Mouse (Mus musculus) intestine, embryonic 14.5 days (tissue): Measurements from ENCODE around the gene Arhgef11. TPM values are rescaled to one million over a fixed set of nuclear protein-coding genes. Genes with fewer than 3 reads are reported as not detected.

Experiments used
- ATAC-seq: fragments of 200-750 bp; cut with Nextera tagmentation; replicated peaks from 2 replicates; pipeline ENCODE4 v1.8.0; 2017; ENCODE audit warnings: low read depth, moderate number of reproducible peaks, moderate TSS enrichment, moderate library complexity; ENCODE audit not compliant: low FRiP score, low TSS enrichment
- DNase-seq: peaks from one replicate; pipeline ENCODE4 v3.0.0-alpha.2; 2018; ENCODE audit warnings: low spot score
- H3K27ac ChIP-seq: fragments of 300-500 bp; sonication (generic); 2 replicates; pipeline ENCODE4 v1.5.1; 2014; ENCODE audit warnings: low read depth, mild to moderate bottlenecking, control low read depth
- H3K27me3 ChIP-seq: fragments of 300-500 bp; sonication (generic); replicated peaks from 2 replicates; pipeline ENCODE4 v1.6.1; 2014; ENCODE audit warnings: low read length, control low read depth; ENCODE audit not compliant: control insufficient read depth, insufficient read depth
- H3K36me3 ChIP-seq: fragments of 300-500 bp; sonication (generic); 2 replicates; pipeline ENCODE4 v1.6.1; 2014; ENCODE audit warnings: low read length, control low read depth; ENCODE audit not compliant: control insufficient read depth, insufficient read depth
- H3K4me1 ChIP-seq: fragments of 300-500 bp; sonication (generic); replicated peaks from 2 replicates; pipeline ENCODE4 v1.6.1; 2014; ENCODE audit warnings: low read length, control low read depth, mixed read lengths; ENCODE audit not compliant: control insufficient read depth, insufficient read depth
- H3K4me2 ChIP-seq: fragments of 300-500 bp; sonication (generic); 2 replicates; pipeline ENCODE4 v1.6.1; 2014; ENCODE audit warnings: low read length
- H3K4me3 ChIP-seq: fragments of 300-500 bp; sonication (generic); 2 replicates; pipeline ENCODE4 v1.5.1; 2014; ENCODE audit warnings: low read depth, low read length, control low read depth, mixed read lengths
- H3K9ac ChIP-seq: fragments of 300-500 bp; sonication (generic); 2 replicates; pipeline ENCODE4 v1.6.1; 2014; ENCODE audit warnings: mild to moderate bottlenecking, low read length
- H3K9me3 ChIP-seq: fragments of 300-500 bp; sonication (generic); 2 replicates; pipeline ENCODE4 v1.6.1; 2016; ENCODE audit warnings: low read length, control low read depth; ENCODE audit not compliant: control insufficient read depth
- WGBS: fragments of 180-500 bp; shearing (Covaris S2); extraction: QIAGEN DNeasy Blood & Tissue Kit; methylation state at CpG from one replicate; pipeline ENCODE4 v1.1.7; 2014; 5-methylcytosine and 5-hydroxymethylcytosine counted together
- polyA plus RNA-seq: library from polyadenylated mRNA; unstranded; fragments of >200 nt; fragmentation: Nextera tagmentation; extraction: Ambion mirVana; gene quantifications from 2 replicates; pipeline ENCODE4 v1.2.1, GENCODE M21; 2014

Arhgef11 gene
- polyA plus RNA-seq, 1 experiment from 2014 or later = 18.9 TPM

GRCm38 (mm10) chr3:87726191-87726590, 108.8 kb downstream of the Arhgef11 start:
- DNase-seq (no peak), ATAC-seq (no peak)
- H3K27ac ChIP-seq = no peak overlapping the region
- no peaks in the 10 kb centered on the region for H3K9me3 ChIP-seq
- H3K36me3 ChIP-seq = peaks cover 88% of the 10 kb centered on the region
- no peaks in the 10 kb centered on the region; the same call in 1 of the 2 replicates for H3K4me1 ChIP-seq
- H3K27me3 ChIP-seq = no peaks in the 10 kb centered on the region
- no peak overlapping the region for H3K4me2 ChIP-seq
- 95% methylated on average over 7 of the region's 7 CpGs for WGBS
- no peak overlapping the region for H3K9ac ChIP-seq
- H3K4me3 ChIP-seq = no peak overlapping the region

- no peak for ATAC-seq
- Histone ChIP-seq H3K4me2 (no peak overlapping the region), H3K4me3 (no peak overlapping the region), H3K4me1 (no peaks in the 10 kb centered on the region; the same call in 1 of the 2 replicates), H3K27ac (no peak overlapping the region), H3K27me3 (no peaks in the 10 kb centered on the region), H3K9me3 (no peaks in the 10 kb centered on the region), H3K9ac (no peak overlapping the region), H3K36me3 (peaks cover 91% of the 10 kb centered on the region)
- DNase-seq = no peak
- WGBS = 88% methylated on average over 6 of the region's 6 CpGs
Observed at GRCm38 (mm10) chr3:87728696-87729095, 111.3 kb downstream of the Arhgef11 start.

GRCm38 (mm10) chr3:87733098-87733497, 115.7 kb downstream of the Arhgef11 start:
- Histone ChIP-seq H3K36me3 (peaks cover 94% of the 10 kb centered on the region), H3K27ac (no peak overlapping the region), H3K4me1 (no peaks in the 10 kb centered on the region), H3K27me3 (no peaks in the 10 kb centered on the region), H3K4me3 (no peak overlapping the region), H3K9me3 (no peaks in the 10 kb centered on the region), H3K9ac (no peak overlapping the region), H3K4me2 (no peak overlapping the region)
- DNase-seq (no peak), ATAC-seq (no peak)
- WGBS = 75% methylated on average over 4 of the region's 4 CpGs

GRCm38 (mm10) chr3:87733984-87734761, 116.8 kb downstream of the Arhgef11 start:
- no peak for DNase-seq
- Histone ChIP-seq H3K27me3 (no peaks in the 10 kb centered on the region), H3K9me3 (no peaks in the 10 kb centered on the region), H3K4me1 (no peaks in the 10 kb centered on the region), H3K4me2 (no peak overlapping the region), H3K4me3 (no peak overlapping the region), H3K9ac (no peak overlapping the region), H3K36me3 (peaks cover 92% of the 10 kb centered on the region), H3K27ac (no peak overlapping the region)
- WGBS = 86% methylated on average over 11 of the region's 11 CpGs
- no peak for ATAC-seq

- 68% methylated on average over 9 of the region's 9 CpGs for WGBS
- no peak overlapping the region for H3K4me2 ChIP-seq
- no peaks in the 10 kb centered on the region for H3K9me3 ChIP-seq
- no peak overlapping the region for H3K4me3 ChIP-seq
- H3K36me3 ChIP-seq = peaks cover 85% of the 10 kb centered on the region
- H3K9ac ChIP-seq = no peak overlapping the region
- no peaks in the 10 kb centered on the region for H3K4me1 ChIP-seq
- H3K27ac ChIP-seq = no peak overlapping the region
- no peak for ATAC-seq
- no peaks in the 10 kb centered on the region for H3K27me3 ChIP-seq
- no peak for DNase-seq
Observed at GRCm38 (mm10) chr3:87735335-87735734, 118.0 kb downstream of the Arhgef11 start.

GRCm38 (mm10) chr3:87738906-87739305, 121.5 kb downstream of the Arhgef11 start:
- H3K9ac ChIP-seq = no peak overlapping the region
- no peaks in the 10 kb centered on the region for H3K9me3 ChIP-seq
- WGBS = 83% methylated on average over 5 of the region's 5 CpGs
- no peaks in the 10 kb centered on the region for H3K27me3 ChIP-seq
- no peak overlapping the region for H3K4me2 ChIP-seq
- no peaks in the 10 kb centered on the region for H3K4me1 ChIP-seq
- ATAC-seq (no peak), DNase-seq (no peak)
- H3K27ac ChIP-seq = no peak overlapping the region
- peaks cover 51% of the 10 kb centered on the region for H3K36me3 ChIP-seq
- H3K4me3 ChIP-seq = no peak overlapping the region

GRCm38 (mm10) chr3:87742013-87742412, 124.7 kb downstream of the Arhgef11 start:
- H3K4me2 ChIP-seq = no peak overlapping the region
- H3K9ac ChIP-seq = no peak overlapping the region
- ATAC-seq = no peak
- peaks cover 20% of the 10 kb centered on the region for H3K4me1 ChIP-seq
- WGBS = 68% methylated on average over 3 of the region's 3 CpGs
- no peak overlapping the region for H3K4me3 ChIP-seq
- DNase-seq = no peak
- no peaks in the 10 kb centered on the region for H3K27me3 ChIP-seq
- H3K36me3 ChIP-seq = peaks cover 20% of the 10 kb centered on the region
- H3K9me3 ChIP-seq = no peaks in the 10 kb centered on the region
- H3K27ac ChIP-seq = no peak overlapping the region

GRCm38 (mm10) chr3:87742735-87743134, 125.4 kb downstream of the Arhgef11 start:
- H3K27ac ChIP-seq = no peak overlapping the region
- no peaks in the 10 kb centered on the region for H3K27me3 ChIP-seq
- H3K9ac ChIP-seq = no peak overlapping the region
- H3K4me1 ChIP-seq = peaks cover 20% of the 10 kb centered on the region
- H3K4me2 ChIP-seq = no peak overlapping the region
- ATAC-seq (no peak), DNase-seq (no peak)
- no peak overlapping the region for H3K4me3 ChIP-seq
- WGBS = 92% methylated on average over 16 of the region's 16 CpGs
- H3K36me3 ChIP-seq = peaks cover 16% of the 10 kb centered on the region
- no peaks in the 10 kb centered on the region for H3K9me3 ChIP-seq

- Histone ChIP-seq H3K9ac (no peak overlapping the region), H3K36me3 (peaks cover 7% of the 10 kb centered on the region; the same call in 1 of the 2 replicates), H3K9me3 (no peaks in the 10 kb centered on the region), H3K27ac (no peak overlapping the region), H3K4me1 (peaks cover 20% of the 10 kb centered on the region), H3K4me2 (no peak overlapping the region), H3K27me3 (no peaks in the 10 kb centered on the region), H3K4me3 (no peak overlapping the region)
- 78% methylated on average over 4 of the region's 4 CpGs for WGBS
- DNase-seq (no peak), ATAC-seq (no peak)
Observed at GRCm38 (mm10) chr3:87743927-87744326, 126.6 kb downstream of the Arhgef11 start.
